Mouse (Mus musculus): ENCODE results near the gene Fcgrt. TPM values are rescaled to one million over a fixed set of nuclear protein-coding genes. Genes with fewer than 3 reads are reported as not detected.

Fcgrt gene
- polyA plus RNA-seq, 1 experiment: 167 TPM

DNA sequence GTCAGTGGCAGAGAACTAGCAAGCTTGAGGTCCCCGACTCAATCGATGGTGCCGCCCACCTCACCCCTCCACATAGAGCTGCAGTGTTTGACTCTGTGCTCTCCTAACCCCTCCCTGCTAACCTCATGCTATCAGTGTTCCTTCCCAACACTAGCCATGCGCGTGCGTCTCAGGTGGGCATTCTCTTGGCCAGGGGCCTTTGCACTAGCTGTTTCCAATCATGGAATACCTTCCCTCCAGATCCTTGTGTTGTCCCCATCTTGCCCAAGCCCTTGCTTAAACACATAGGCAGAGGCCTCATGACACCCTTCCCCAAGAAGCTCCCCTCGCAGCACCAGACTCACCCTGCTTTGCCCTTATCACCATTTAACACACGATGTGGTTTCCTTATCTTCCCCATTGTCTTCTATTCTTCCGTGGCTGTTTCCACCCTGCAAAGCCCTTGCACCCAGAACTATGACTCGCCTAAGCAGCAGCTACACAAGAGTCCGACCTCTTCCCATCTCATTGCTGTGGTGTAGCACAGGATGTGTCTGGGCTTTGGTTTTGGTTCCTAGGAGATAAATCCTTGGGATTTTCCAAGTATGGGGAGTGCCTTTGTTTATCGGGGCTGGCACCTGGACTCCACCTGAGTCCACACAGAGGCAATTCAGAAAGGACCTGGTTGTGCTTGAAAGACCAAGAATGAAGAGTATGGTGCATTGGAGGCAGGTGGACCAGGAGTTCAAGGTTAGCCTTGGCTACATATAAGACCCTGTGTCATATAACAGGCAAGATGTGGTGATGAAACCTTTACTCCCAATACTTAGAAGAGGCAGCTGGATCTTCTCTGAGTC lies 33.7 kb upstream of the Fcgrt start:
- no peak overlapping the region for H3K27ac ChIP-seq (replicated peaks; ENCODE audit: low read depth, low read length)
- H3K4me1 ChIP-seq (ENCODE audit: control insufficient read depth, insufficient read depth, insufficient read length, low read length): 0 out of 2 replicates have a peak, but pooled peaks cover 2% of the 10 kb centered on the region
- no peak overlapping the region for H3K4me3 ChIP-seq (ENCODE audit: insufficient read depth, low read depth, low read length)

DNA sequence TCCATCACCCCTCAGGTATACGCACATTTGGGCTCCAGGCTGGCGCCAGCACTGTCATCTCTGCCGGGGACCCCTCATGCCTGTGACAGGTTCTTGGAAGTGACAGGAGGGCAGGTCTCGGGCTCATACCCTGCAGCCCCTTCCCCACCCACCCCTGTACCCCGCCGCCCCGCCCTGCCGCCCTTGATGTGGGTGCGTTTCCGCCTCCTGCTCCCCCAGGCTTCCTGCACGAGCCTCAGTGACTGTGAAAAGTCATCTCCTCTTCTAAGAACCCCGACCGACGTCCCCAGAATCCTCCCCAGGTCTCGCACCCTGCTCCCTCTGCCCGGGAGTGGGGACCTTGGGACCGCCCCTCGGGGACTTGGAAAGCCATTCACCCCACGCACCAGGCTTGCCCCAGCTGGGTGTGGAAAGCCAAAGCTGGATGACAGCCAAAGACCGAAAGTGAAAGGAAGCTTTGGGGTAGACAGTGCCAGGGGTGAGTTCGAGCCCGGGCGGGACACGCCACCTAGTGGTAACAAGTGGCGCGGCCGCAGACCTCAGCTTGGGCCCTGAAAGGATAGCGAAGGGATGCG lies 32.4 kb upstream of the Fcgrt start, which contains the start of the genes Gm45713 and Flt3l:
TSS of gene Gm45713 (minus strand) at position 239 of the 575 bp plus-strand sequence.
TSS of gene Flt3l (minus strand) at position 440 of the 575 bp plus-strand sequence.
- Histone ChIP-seq H3K4me3 (ENCODE audit: insufficient read depth, low read depth, low read length) (peak within 1 kb of the TSS; percentile 69), H3K4me1 (ENCODE audit: control insufficient read depth, insufficient read depth, insufficient read length, low read length) (0 out of 2 replicates have a peak, but pooled peaks cover 2% of the 10 kb centered on the region), H3K27ac (replicated peaks; ENCODE audit: low read depth, low read length) (peak within 1 kb of the TSS; percentile 80)

DNA sequence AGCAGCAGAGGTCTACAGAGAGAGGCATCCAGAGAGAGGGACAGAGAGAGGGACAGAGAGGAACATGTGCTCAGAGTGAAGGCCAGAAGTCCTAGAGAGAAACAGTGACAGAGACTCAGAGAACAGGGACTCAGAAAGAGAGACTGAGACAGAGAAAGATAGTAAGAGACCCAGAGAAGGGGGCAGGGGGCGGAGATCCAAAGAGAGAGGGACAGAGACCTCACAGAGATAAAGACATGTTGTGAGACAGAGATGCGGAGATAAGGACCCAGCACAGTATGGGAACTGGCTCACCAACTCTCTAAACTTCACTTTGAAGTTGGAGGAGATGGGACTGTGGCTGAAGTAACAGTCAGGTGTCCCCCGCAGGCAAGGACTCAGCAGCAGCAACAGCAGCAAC lies 31.7 kb upstream of the Fcgrt start:
- no peak overlapping the region for H3K27ac ChIP-seq (replicated peaks; ENCODE audit: low read depth, low read length)

GRCm38 (mm10) chr7:45134544-45135026 lies 30.9 kb upstream of the Fcgrt start:
- Histone ChIP-seq H3K4me1 (ENCODE audit: control insufficient read depth, insufficient read depth, insufficient read length, low read length) (peaks cover 4% of the 10 kb centered on the region; the same call in 1 of the 2 replicates), H3K27ac (replicated peaks; ENCODE audit: low read depth, low read length) (no peak overlapping the region), H3K4me3 (ENCODE audit: insufficient read depth, low read depth, low read length) (0 out of 2 replicates have a peak overlapping the region, but pooled peaks have one; percentile 69)

More for the DNA sequence above, 31.7 kb upstream of the Fcgrt start:
- peak overlapping the region; percentile 69 for H3K4me3 ChIP-seq (ENCODE audit: insufficient read depth, low read depth, low read length)
- H3K4me1 ChIP-seq (ENCODE audit: control insufficient read depth, insufficient read depth, insufficient read length, low read length): 0 out of 2 replicates have a peak, but pooled peaks cover 2% of the 10 kb centered on the region

DNA sequence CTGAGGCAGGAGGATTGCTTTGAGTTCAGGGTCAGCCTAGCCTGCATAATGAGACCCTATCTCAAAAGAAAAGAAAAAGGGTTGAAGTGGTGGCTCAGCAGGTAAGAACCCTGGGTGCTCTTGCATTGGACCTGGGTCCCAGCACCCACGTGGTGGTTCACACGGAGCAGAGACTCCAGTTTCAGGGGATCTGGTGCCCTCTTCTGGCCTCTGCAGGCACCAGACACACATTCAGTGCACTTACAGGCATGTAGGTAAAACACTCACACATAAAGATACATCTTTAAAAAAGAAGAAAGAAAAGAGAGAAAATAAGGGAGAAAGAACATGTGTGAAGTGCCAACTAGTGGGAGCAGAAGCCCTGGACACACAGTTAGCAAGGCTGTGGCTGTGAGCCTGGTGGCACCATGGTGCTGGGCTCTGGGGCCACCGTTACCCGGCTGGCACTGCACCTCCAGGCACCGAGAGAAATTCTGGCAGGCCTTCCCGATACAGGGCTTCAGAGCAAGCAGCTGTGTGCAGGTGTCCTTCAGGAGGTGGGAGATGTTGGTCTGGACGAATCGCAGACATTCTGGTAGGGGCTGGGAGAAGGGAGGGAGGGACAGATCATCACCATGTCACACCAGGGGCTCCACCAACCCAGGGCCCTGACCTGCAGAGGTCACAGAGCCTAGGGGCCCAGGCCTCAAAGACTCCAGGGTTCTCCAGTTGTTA lies 30.0 kb upstream of the Fcgrt start:
- Histone ChIP-seq H3K4me1 (ENCODE audit: control insufficient read depth, insufficient read depth, insufficient read length, low read length) (peaks cover 5% of the 10 kb centered on the region; the same call in 1 of the 2 replicates), H3K4me3 (ENCODE audit: insufficient read depth, low read depth, low read length) (no peak overlapping the region), H3K27ac (replicated peaks; ENCODE audit: low read depth, low read length) (no peak overlapping the region)

DNA sequence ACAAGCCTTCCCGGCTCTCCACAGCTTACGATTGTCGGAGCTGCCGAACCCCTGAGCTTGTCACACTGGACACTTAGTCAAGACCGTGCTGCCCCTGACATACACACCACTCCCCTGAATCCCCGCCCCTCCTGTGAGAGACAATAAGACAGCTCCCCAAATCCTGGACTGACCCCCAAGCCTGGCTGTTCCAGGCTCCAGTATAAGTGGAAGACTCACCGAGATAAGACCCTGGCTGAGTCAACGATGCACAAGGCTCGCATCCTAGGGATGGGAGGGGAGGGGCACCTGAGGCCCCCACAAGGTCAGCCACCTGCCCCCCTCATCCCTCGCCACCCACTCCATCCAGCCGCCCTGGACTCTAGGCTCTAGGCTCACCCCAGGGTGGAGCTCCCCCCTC lies 28.2 kb upstream of the Fcgrt start:
- Histone ChIP-seq H3K27ac (replicated peaks; ENCODE audit: low read depth, low read length) (no peak overlapping the region), H3K4me1 (ENCODE audit: control insufficient read depth, insufficient read depth, insufficient read length, low read length) (peaks cover 13% of the 10 kb centered on the region; the same call in 1 of the 2 replicates), H3K4me3 (ENCODE audit: insufficient read depth, low read depth, low read length) (no peak overlapping the region)

- Histone ChIP-seq H3K27ac (replicated peaks; ENCODE audit: low read depth, low read length) (peak overlapping the region; percentile 90), H3K4me1 (ENCODE audit: control insufficient read depth, insufficient read depth, insufficient read length, low read length) (peaks cover 13% of the 10 kb centered on the region; the same call in 1 of the 2 replicates), H3K4me3 (ENCODE audit: insufficient read depth, low read depth, low read length) (peak overlapping the region; percentile 73)
These were observed 26.3 kb upstream of the Fcgrt start for GRCm38 (mm10) chr7:45129776-45130512.

DNA sequence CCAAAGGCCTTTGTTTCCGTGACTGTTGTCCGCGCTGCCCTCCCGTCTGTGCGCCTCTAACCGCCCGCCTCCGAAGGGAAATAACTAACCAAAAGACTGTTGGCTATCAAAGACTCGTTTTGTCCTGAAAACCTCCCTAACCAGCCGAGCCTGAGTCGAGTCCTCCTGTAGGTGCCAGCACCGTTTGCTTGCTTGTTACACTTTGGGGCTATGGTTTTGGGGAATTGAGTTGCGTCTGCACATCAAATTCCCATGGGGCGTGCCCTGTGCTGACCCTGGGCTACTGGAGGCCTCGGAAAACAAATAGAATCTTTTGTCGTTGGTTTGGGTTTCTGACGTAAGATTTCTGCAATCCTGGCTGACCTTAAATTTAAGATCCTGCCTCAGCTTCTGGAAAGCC lies 25.7 kb upstream of the Fcgrt start:
- peaks cover 11% of the 10 kb centered on the region; the same call in 1 of the 2 replicates for H3K4me1 ChIP-seq (ENCODE audit: control insufficient read depth, insufficient read depth, insufficient read length, low read length)
- H3K4me3 ChIP-seq (ENCODE audit: insufficient read depth, low read depth, low read length): peak overlapping the region; percentile 73

DNA sequence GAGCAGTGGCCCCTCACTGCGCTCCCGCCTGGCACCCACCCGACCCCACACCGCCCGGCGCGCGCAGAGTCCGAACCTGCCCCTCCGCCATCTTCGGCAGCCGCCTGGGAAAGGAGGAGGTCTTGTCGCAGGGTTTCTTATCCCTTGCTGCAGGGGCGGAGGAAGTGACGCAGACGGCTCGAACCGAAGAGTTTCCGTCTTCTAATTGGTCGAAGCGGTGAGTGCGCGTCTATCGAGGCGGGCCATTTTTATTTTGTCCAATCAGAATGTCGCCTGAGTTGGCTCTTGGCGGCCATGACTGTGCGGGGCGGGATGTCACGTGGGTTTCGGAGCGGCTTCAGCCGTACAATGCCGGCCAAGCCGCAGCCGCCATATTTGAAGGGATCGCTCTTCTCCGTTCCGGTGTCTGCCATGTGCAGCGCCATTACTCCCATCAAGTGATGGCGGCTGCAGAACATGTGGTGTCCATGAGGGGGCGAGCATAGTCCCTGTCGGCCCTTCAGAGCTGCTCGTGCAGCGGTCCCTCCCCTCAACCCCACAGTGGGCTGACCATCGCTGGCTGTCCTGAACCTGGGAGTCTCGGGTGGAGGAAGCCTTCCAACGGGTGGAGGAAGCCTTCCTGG lies 25.1 kb upstream of the Fcgrt start, which contains the start of gene Rpl13a:
TSS of gene Rpl13a (minus strand) at position 138 of the 623 bp plus-strand sequence.
- Histone ChIP-seq H3K4me1 (ENCODE audit: control insufficient read depth, insufficient read depth, insufficient read length, low read length) (peaks cover 11% of the 10 kb centered on the region; the same call in 1 of the 2 replicates), H3K4me3 (ENCODE audit: insufficient read depth, low read depth, low read length) (peak within 1 kb of the TSS; percentile 90), H3K27ac (replicated peaks; ENCODE audit: low read depth, low read length) (peak within 1 kb of the TSS; percentile 90)

More for the DNA sequence above, 25.7 kb upstream of the Fcgrt start:
- peak overlapping the region; percentile 90 for H3K27ac ChIP-seq (replicated peaks; ENCODE audit: low read depth, low read length)

GRCm38 (mm10) chr7:45127700-45128224 lies 24.1 kb upstream of the Fcgrt start:
- peaks cover 11% of the 10 kb centered on the region for H3K4me1 ChIP-seq (ENCODE audit: control insufficient read depth, insufficient read depth, insufficient read length, low read length)
- peak overlapping the region; percentile 90 for H3K4me3 ChIP-seq (ENCODE audit: insufficient read depth, low read depth, low read length)
- H3K27ac ChIP-seq (replicated peaks; ENCODE audit: low read depth, low read length): peak overlapping the region; percentile 86

DNA sequence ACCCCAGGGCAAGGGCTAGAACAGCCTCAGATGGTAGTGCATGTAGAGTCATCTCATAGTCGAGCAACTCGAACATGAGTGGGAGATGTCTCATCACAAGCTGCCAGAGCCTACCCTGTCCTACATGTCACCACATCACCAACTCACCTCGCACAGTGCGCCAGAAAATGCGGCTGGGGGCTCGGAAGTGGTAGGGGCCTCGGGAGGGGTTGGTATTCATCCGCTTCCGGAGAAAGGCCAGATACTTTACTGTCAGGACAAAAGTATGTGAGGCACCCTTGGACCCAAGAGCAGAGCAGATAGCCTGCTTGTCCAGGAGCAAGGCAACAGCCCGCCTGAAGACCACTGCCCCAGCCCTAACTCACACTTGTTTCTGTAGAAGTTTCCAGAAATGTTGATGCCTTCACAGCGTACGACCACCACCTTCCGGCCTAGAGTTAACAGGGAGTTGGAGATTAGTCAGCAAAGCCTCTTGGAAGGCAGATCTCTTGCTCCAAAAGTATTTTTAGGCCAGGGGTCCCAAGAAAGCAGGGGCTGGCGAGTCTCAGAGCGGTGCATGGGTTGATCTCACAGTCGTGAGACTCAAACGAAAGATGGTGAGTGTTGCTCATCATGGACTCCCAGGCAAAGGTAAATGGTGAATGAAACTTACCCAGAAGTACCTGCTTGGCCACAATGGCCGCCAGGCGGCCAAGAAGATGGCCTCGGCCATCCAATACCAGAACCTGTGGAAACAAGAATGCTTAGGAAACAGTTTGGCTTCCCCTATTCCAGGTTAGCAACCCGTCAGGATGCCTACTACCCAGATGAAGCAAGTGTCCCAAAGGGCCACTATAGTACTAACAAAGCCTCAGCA lies 23.4 kb upstream of the Fcgrt start:
- H3K4me1 ChIP-seq (ENCODE audit: control insufficient read depth, insufficient read depth, insufficient read length, low read length): peaks cover 12% of the 10 kb centered on the region
- peak overlapping the region; percentile 90 for H3K4me3 ChIP-seq (ENCODE audit: insufficient read depth, low read depth, low read length)
- H3K27ac ChIP-seq (replicated peaks; ENCODE audit: low read depth, low read length): no peak overlapping the region

DNA sequence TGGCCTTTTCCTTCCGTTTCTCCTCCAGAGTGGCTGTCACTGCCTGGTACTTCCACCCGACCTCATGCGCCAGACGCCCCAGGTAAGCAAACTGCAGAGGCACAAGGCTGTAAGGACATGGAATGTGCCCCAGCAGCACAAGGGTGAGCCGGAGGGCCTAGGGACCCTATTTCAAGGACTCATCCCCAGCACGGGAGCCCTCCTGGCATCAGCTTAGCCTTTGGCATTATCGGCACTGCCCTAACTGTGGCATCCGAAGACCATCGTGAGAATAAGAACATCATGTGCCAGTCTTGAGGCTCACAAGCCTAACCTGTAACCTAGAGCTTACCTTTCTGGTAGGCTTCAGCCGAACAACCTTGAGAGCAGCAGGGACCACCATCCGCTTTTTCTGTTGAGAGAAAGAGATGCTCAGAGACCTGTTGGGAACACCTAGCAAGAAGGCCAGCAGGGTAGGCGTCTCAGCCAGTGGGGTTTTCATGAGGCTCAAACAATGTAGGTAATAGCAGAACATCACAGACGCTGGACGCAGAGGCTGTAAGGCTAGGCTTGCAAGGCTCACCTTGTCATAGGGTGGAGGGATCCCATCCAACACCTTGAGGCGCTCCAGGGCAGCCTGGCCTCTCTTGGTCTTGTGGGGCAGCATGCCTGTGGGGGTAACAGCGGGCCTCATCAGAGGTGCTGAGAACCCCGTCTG lies 22.6 kb upstream of the Fcgrt start:
- H3K4me1 ChIP-seq (ENCODE audit: control insufficient read depth, insufficient read depth, insufficient read length, low read length): peaks cover 17% of the 10 kb centered on the region
- H3K27ac ChIP-seq (replicated peaks; ENCODE audit: low read depth, low read length): no peak overlapping the region
- H3K4me3 ChIP-seq (ENCODE audit: insufficient read depth, low read depth, low read length): no peak overlapping the region

Data from brown adipose tissue, adult 24 weeks (tissue).